Mouse (Mus musculus): ENCODE data around the gene Acot7.

- TF ChIP-seq POLR2A (IDR thresholded peaks at IDR 0.05; ENCODE audit: borderline replicate concordance, insufficient read depth, low read length) (no peak), CTCF (IDR thresholded peaks at IDR 0.05; ENCODE audit: borderline replicate concordance, insufficient read depth, low read depth, low read length) (no peak)
Measured at GRCm38 (mm10) chr4:152287317-152288120, 109.6 kb downstream of the Acot7 start.
